Mouse (Mus musculus) liver, embryonic 14 days (tissue): ENCODE data around the gene Casp14. TPM values are rescaled to one million over a fixed set of nuclear protein-coding genes. Genes with fewer than 3 reads are reported as not detected.

Experiments
- polyA plus RNA-seq: library from polyadenylated mRNA; depleted of rRNA; stranded (reverse); fragments of >200 nt; gene quantifications from 2 replicates; pipeline ENCODE4 v1.2.3, GENCODE M21; 2012; rRNA removed

Casp14 gene
- polyA plus RNA-seq: not detected in 2 replicates

GRCm38 (mm10) chr10:78718056-78718455 lies at the start of gene Casp14:
TSS of gene Casp14 (minus strand) at chr10:78718294.

GRCm38 (mm10) chr10:78752452-78753191 lies 34.5 kb upstream of the Casp14 start, which contains the start of gene Ccdc105:
TSS of gene Ccdc105 (minus strand) at chr10:78753065.

Other genes starting within 250 kb of the Casp14 start
- gene Olfr1358, start 200.9 kb downstream of the Casp14 start, polyA plus RNA-seq: not detected in 2 replicates
- 9.7 and 11.1 TPM in 2 replicates for gene Ilvbl, start 143.9 kb downstream of the Casp14 start, polyA plus RNA-seq
- 1.6 and 1.8 TPM in 2 replicates for gene Syde1, start 126.3 kb downstream of the Casp14 start, polyA plus RNA-seq
- gene Olfr1357, start 100.2 kb downstream of the Casp14 start, polyA plus RNA-seq: not detected in 2 replicates
- gene Ccdc105, start 34.8 kb upstream of the Casp14 start, polyA plus RNA-seq: 0.01 TPM in 1 of 2 replicates, not detected in the other
- gene Slc1a6, start 62.2 kb upstream of the Casp14 start, polyA plus RNA-seq: 0.19 and 0.20 TPM in 2 replicates
- gene Olfr1356, start 133.9 kb upstream of the Casp14 start, polyA plus RNA-seq: not detected in 2 replicates
- not detected in 2 replicates for gene Olfr1355, start 157.2 kb upstream of the Casp14 start, polyA plus RNA-seq
- gene Olfr1354, start 194.9 kb upstream of the Casp14 start, polyA plus RNA-seq: not detected in 2 replicates
- not detected in 2 replicates for gene Olfr8, start 232.3 kb upstream of the Casp14 start, polyA plus RNA-seq
- not detected in 2 replicates for gene Olfr1353, start 245.0 kb upstream of the Casp14 start, polyA plus RNA-seq